Mouse (Mus musculus) embryonic fibroblast, embryonic 13.5 days (primary cell): ENCODE results near the gene Cep135.

Source experiments
- CTCF ChIP-seq: IDR thresholded peaks from 2 replicates; pipeline ENCODE4 v1.5.1; 2011; ENCODE audit warnings: mild to moderate bottlenecking, control low read depth, low read length, moderate library complexity, borderline replicate concordance; ENCODE audit not compliant: insufficient read depth
- POLR2A ChIP-seq: IDR thresholded peaks from 2 replicates; pipeline ENCODE4 v1.6.1; 2011; ENCODE audit warnings: low read depth, mild to moderate bottlenecking, control low read depth, low read length, moderate library complexity

DNA sequence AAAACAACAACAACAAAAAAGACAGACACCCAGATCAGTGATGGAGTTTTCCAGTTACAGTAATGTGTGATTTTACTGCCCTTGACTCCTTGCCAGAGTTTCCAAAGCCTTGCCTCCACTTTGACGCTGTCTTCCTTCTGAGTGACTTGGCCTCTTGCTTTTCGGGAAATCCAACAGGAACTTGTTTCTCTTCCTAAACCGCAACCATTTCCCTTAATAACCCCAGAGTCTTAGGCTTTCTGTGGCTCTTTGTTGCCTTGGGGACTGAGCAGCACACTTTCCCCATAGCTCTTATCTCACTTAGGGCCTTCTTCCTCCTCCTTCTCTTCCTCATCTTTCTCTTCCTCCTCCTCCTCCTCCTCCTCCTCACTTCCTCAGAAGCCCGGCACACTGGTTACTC is 86.9 kb downstream of the Cep135 start:
- TF ChIP-seq CTCF (no peak), POLR2A (no peak)
